Mouse (Mus musculus): ENCODE data around the gene Zfp941.

DNA sequence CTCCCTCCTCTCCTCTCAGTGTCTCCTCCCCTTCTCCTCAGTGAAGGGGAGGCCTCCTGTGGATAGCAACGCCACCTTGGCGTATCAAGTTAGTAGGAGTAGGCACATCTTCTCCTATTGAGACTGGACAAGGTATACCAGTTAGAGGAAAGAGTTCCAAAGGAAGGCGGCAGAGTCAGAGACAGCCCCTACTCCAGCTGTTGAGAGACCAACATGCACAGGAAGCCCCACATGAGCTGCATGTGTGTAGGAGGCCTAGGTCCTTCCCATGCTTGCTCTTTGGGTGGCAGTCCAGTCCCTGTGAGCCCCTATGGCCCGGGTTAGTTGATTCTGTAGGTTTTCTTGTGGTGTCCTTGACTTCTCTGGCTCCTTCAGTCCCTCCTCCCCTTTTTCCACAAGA, 11.4 kb upstream of the Zfp941 start:
- TF ChIP-seq CTCF (IDR thresholded peaks at IDR 0.05; ENCODE audit: extremely low read depth, insufficient read depth, insufficient read length, insufficient replicate concordance) (no peak), POLR2A (IDR thresholded peaks at IDR 0.05; ENCODE audit: low read depth, low read length) (no peak)

All from spleen, adult 2 months (tissue).